Mouse (Mus musculus) adrenal gland, adult 10 weeks (tissue): ENCODE measurements around the gene Rbm39. TPM values are rescaled to one million over a fixed set of nuclear protein-coding genes. Genes with fewer than 3 reads are reported as not detected.

Experiments
- polyA plus RNA-seq: library from polyadenylated mRNA; stranded (reverse); fragments of 350-450 nt; fragmentation: Illumina TruSeq; extraction: RNeasy Lipid Tissue Mini Kit (QIAGEN cat#74804); gene quantifications from one replicate; pipeline ENCODE4 v1.2.3, GENCODE M21; 2014; ENCODE audit warnings: low read depth, low replicate concordance

Rbm39 gene
- 715 TPM for polyA plus RNA-seq

DNA sequence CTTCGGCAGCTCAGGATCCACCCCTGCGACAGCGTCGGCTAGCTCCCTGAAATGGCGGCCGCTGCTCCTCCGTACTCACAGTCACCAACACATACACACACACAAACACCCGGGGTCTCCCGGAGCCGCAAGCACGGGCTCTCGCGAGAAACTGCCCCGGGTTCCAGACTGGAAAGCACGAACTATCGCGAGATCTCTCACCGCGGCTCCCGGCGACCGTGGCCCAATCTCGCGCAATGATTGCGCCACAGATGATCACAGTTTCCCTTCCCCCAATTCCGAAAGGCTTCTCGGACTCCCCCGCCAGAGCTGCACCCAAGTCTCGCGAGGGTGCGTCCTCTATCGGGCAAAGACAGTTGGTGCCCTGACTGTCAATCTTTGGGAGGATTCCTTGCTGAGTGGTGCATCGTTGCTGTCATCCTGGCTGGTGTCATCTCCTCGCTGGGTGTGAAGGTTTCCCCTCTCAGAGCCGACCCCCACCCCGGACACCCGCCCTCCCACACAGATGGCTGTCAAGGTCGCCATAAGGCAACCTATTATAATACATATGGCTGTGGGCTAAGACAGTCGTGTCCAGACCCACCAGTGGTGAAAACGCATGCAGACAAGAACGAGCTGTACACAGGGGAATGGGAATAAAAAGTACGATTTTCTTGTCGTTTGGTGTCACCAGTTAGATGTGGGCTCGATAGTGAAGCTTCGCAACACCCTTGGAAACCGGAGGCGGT, at the start of gene Rbm39:
TSS of gene Rbm39 (minus strand) at position 145 of the 728 bp plus-strand sequence.

DNA sequence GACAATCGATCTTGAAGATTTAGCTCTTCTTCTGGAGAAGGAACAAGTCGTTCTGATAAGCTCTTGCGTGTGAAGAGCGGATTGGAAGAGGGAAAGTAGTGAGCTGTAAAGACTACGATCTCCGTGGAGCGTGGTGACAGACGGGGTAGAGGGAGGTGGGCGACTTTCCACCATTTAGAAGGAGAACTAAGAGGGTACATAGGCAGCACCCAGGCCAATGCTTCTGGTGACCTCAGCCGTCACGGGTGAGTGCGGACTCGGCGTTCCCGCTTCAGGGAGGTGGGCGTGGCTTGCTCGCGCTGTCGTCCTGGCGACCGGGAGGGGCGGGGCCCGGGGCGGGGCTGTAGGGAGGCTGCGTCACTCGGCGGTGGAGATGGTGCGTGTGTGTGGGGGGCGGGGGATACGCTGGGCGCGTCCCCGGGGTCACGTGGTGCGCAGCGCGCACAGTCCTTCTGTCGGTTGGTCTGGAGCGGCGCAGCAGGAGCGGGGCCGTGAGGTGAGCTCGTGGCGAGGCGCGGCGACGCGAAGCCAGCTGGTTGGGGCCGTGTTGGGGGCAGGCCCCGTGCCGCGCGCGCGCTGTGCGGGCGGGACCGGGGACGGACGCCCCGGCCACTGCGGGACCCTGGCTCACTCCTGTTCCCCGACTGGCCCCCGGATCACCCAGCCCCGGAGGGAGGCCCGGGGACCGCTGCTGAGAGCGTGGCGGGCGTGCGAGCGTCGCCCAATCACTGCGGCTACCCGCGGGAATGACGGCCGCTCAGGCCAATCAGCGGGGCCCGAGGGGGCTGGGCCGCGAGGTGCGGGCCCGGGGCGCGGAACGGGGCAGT, 16.5 kb upstream of the Rbm39 start, which contains the start of gene Phf20:
TSS of gene Phf20 (plus strand) at position 165 of the 827 bp plus-strand sequence.

DNA sequence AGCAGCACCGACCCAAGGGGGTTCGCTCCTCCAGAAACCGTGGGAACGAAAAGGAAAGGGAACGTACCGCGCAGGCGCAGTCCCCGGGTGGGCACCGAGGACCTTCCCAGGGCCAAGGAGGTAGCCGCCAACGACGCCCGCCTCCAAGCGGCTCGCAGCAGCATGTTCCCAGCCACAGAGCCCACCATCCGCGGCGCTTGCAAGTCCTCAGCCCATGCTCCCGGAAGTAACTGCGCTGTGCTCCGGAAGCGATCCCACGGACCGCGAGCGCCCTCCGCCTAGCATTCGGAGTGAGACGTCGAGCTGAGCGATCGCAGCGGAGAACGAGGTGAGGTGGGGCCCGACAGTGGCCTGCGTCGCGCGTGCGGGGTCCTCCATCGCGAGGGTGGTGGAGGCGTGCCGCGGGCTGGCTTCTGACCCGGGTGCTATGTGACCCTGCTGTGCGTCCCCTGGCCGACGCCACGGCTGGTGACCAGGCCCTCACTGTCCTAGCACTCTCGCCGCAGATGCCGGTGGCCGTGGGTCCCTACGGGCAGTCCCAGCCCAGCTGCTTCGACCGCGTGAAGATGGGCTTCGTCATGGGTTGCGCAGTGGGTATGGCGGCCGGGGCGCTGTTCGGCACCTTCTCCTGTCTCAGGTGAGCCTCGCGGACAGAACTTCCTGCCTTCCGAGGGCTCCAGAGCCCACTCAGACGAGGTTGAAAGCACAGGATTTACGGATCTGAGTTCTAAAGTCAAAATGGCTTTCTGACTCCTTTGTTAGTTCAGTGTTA, 35.9 kb downstream of the Rbm39 start, which contains the start of the genes Romo1 and Nfs1:
TSS of gene Romo1 (plus strand) at position 87 of the 772 bp plus-strand sequence.
TSS of gene Nfs1 (minus strand) at position 234 of the 772 bp plus-strand sequence.

GRCm38 (mm10) chr2:156126992-156127391, 53.0 kb downstream of the Rbm39 start, which contains the start of gene Gm28036:
Gene Gm28036 (minus strand): TSS chr2:156127092.

GRCm38 (mm10) chr2:156111358-156112079, 68.5 kb downstream of the Rbm39 start, which contains the start of the genes Cpne1 and Rbm12:
Gene Cpne1 (minus strand): TSS chr2:156111965.
Gene Rbm12 (minus strand): TSS chr2:156111978.

Other genes with a start within 250 kb of the Rbm39 start
- gene Uqcc1, start 249.9 kb downstream of the Rbm39 start, polyA plus RNA-seq, result 74.9 TPM
- gene Gm15557, start 239.5 kb downstream of the Rbm39 start, polyA plus RNA-seq, result not detected
- gene Gdf5, start 234.9 kb downstream of the Rbm39 start, polyA plus RNA-seq, result not detected
- gene Cep250, start 223.8 kb downstream of the Rbm39 start, polyA plus RNA-seq, result 1.1 TPM
- 0.64 TPM for gene 6430550D23Rik, start 172.3 kb downstream of the Rbm39 start, polyA plus RNA-seq
- gene Ergic3, start 172.2 kb downstream of the Rbm39 start, polyA plus RNA-seq, result 23.6 TPM
- not detected for gene Fer1l4, start 127.3 kb downstream of the Rbm39 start, polyA plus RNA-seq
- gene Spag4, start 115.1 kb downstream of the Rbm39 start, polyA plus RNA-seq, result 0.12 TPM
- 68.5 TPM for gene Cpne1, start 68.3 kb downstream of the Rbm39 start, polyA plus RNA-seq
- gene Rbm12, start 68.3 kb downstream of the Rbm39 start, polyA plus RNA-seq, result 20.1 TPM
- gene Gm28036, start 53.1 kb downstream of the Rbm39 start, polyA plus RNA-seq, result 14.5 TPM
- 9.9 TPM for gene Romo1, start 36.2 kb downstream of the Rbm39 start, polyA plus RNA-seq
- 130 TPM for gene Nfs1, start 36.1 kb downstream of the Rbm39 start, polyA plus RNA-seq
- gene Phf20, start 16.2 kb upstream of the Rbm39 start, polyA plus RNA-seq, result 50.4 TPM
- gene Cnbd2, start 132.1 kb upstream of the Rbm39 start, polyA plus RNA-seq, result 0.82 TPM
- not detected for gene Scand1, start 132.5 kb upstream of the Rbm39 start, polyA plus RNA-seq
- gene Epb41l1, start 240.7 kb upstream of the Rbm39 start, polyA plus RNA-seq, result 18.9 TPM